Mouse (Mus musculus): Measurements from ENCODE around the gene Dhx9. TPM values are rescaled to one million over a fixed set of nuclear protein-coding genes. Genes with fewer than 3 reads are reported as not detected.
"Not testable (repeated sequence)": the region's sequence is repeated elsewhere in the genome, so short reads cannot be mapped to it uniquely, and the experiment has no call there.

The Dhx9 gene
- polyA plus RNA-seq, 1 experiment from 2014 or later: 27.0 TPM

DNA sequence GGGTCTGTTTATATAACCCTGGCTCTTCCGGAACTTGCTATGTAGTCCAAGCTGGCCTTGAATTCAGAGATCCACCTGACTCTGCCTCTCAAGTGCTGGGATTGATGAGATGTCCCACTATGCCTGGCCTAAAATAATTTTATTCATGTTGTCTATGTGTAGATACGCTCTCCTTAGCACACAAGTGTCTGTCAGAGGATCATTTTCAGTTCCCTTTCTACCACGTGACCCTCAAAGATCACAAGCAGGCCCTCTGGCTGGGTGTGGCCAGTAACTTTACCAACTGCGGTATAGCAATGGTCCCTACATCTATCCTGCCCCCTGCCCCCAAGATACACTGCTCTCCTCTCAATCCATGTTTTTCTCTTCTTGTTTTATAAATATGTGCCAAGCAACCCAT, 72.5 kb downstream of the Dhx9 start:
- H3K4me3 ChIP-seq (replicated peaks): no peak overlapping the region
- no peak for ATAC-seq (ENCODE audit: low FRiP score)
- 91% methylated on average over 4 of the region's 4 CpGs for WGBS
- H3K27me3 ChIP-seq (replicated peaks): no peaks in the 10 kb centered on the region
- no peaks in the 10 kb centered on the region for H3K9me3 ChIP-seq (replicated peaks)
- H3K4me1 ChIP-seq: no peaks in the 10 kb centered on the region
- H3K36me3 ChIP-seq: no peaks in the 10 kb centered on the region
- H3K4me2 ChIP-seq: no peak overlapping the region
- H3K27ac ChIP-seq (replicated peaks): no peak overlapping the region
- no peak overlapping the region for H3K9ac ChIP-seq (replicated peaks)

DNA sequence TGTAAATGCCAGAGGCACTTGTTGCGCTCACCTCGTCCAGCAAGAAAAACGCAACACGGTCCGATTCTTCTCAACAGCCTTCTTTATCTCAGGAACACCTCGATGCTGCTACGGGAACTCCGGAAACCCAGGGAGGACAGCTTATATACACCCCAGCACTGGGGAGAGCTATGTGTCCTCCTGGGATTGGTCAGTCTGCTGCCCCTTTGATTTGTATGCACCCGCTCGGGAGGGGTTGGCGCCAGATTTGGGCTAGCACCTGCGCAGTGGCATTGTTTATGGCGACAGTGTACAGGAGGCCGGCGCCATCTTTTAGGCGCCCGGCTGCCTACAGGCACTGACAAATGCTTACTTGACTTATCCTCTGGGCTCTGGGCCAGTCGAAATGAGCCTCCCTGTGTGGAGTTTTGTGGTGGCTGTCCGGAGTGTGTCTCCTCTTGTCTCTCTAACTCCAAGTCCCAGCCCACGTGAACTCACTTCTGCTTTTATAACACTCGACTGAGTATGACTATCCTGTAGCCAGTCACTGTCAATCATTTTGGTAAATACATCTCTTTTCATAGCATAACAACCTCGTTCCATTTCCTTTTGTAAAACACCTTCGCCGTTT, 73.2 kb downstream of the Dhx9 start:
- not testable (repeated sequence) for H3K27ac ChIP-seq (replicated peaks); H3K4me2 ChIP-seq; H3K36me3 ChIP-seq; H3K9ac ChIP-seq (replicated peaks); H3K4me3 ChIP-seq (replicated peaks); ATAC-seq (ENCODE audit: low FRiP score); H3K4me1 ChIP-seq; H3K9me3 ChIP-seq (replicated peaks); H3K27me3 ChIP-seq (replicated peaks)
- WGBS: 86% methylated on average over 24 of the region's 24 CpGs

DNA sequence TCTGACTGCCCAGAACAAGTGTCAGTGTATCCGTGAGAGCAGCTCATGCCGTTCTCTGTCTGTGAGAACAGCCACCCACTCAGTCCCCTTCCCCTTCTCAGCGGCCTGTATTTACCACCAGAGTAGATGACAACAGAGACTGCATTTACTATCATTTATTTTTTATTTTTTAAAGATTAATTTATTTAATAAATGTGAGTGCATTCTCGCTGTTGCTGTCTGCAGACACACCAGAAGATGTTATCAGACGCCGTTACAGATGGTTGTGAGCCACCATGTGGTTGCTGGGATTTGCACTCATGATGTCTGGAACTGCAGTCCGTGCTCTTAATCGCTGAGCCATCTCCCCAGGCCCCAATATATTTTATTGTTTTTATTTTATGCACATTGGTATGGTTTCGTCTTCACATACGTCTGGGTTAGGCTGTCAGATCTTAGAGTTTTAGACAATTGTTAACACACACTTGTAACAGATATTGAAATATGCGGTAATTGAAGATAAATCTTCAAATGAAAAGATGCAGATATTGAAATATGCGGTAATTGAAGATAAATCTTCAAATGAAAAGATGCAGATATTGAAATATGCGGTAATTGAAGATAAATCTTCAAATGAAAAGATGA, 74.0 kb downstream of the Dhx9 start:
- WGBS: 60% methylated on average over 13 of the region's 13 CpGs

DNA sequence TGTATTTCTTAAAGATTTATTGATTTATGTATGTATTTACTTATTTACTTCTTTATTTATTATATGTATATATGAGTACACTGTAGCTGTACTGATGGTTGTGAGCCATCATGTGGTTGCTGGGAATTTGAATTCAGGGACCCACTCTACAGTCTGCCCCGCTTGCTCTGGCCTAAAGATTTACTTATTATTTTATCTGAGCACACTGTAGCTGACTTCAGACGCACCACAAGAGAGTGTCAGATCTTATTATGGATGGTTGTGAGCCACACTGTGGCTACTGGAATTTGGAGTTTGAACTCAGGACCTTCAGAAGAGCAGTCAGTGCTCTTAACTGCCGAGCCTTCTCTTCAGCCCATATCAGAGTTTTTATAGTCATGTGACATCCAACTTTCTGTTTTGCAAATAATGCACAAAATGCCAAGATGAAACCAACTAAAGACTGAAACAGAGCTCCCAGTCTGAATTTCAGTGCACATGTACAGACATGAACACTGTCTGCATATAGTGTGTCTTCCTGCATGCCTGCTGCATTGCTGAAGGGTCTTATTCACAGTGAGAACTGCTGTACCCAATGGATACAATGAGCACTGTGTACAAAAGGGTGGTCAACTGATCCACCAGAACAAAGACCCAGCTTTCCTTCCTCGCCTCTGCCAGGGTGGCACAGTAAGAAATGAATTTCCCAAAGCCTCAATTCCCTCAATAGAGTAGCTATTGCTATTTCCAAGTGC, 74.6 kb downstream of the Dhx9 start:
- H3K9me3 ChIP-seq (replicated peaks); H3K27ac ChIP-seq (replicated peaks); H3K4me3 ChIP-seq (replicated peaks); H3K27me3 ChIP-seq (replicated peaks); H3K4me2 ChIP-seq; H3K36me3 ChIP-seq; H3K9ac ChIP-seq (replicated peaks); ATAC-seq (ENCODE audit: low FRiP score); H3K4me1 ChIP-seq: not testable (repeated sequence)
- WGBS: 74% methylated on average over 3 of the region's 4 CpGs

More for the DNA sequence above, 74.0 kb downstream of the Dhx9 start:
- ATAC-seq (ENCODE audit: low FRiP score); H3K9me3 ChIP-seq (replicated peaks); H3K9ac ChIP-seq (replicated peaks); H3K27me3 ChIP-seq (replicated peaks); H3K4me2 ChIP-seq; H3K27ac ChIP-seq (replicated peaks); H3K36me3 ChIP-seq; H3K4me3 ChIP-seq (replicated peaks); H3K4me1 ChIP-seq: not testable (repeated sequence)

DNA sequence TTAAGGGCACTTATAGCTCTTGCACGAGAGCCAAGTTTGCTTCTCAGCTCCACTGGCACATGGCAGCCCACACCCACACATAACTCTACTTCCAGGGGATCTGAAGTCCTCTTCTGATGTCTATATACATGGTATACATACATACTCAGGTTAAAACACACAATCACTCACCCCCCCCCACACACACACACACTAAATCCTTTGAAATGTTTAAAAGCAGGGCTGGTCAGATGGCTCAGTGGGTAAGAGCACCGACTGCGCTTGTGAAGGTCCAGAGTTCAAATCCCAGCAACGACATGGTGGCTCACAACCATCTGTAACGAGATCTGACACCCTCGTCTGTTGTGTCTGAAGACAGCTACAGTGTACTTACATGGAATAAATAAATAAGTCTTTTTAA, 75.7 kb downstream of the Dhx9 start:
- WGBS: 91% methylated on average over 6 of the region's 6 CpGs
- Histone ChIP-seq H3K27ac (replicated peaks) (no peak overlapping the region), H3K4me1 (no peaks in the 10 kb centered on the region)

DNA sequence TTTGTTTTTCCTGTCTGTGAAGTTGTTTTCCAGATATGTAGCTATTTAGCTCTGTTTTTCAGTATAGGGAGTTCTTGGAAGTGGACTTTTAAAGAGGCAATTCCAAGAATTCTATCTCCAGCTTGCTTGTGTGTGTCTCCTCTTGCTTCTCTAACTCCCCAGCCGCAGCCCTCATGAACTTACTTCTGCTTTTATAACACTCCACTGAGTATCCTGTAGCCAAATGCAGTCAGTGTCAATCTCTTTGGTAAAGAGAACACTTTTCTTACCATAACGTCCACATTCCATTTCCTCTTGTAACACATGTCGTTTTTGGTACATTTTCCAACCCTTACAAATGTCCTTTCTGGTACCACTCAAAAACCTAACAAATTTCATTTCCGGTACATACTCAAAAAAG, 76.5 kb downstream of the Dhx9 start:
- ATAC-seq (ENCODE audit: low FRiP score); H3K4me3 ChIP-seq (replicated peaks); H3K9ac ChIP-seq (replicated peaks); H3K27ac ChIP-seq (replicated peaks); H3K4me2 ChIP-seq; H3K4me1 ChIP-seq; H3K27me3 ChIP-seq (replicated peaks); H3K36me3 ChIP-seq; H3K9me3 ChIP-seq (replicated peaks): not testable (repeated sequence)
- WGBS: 90% methylated on average over 1 of the region's 4 CpGs

More for the DNA sequence above, 75.7 kb downstream of the Dhx9 start:
- Histone ChIP-seq H3K27me3 (replicated peaks) (no peaks in the 10 kb centered on the region), H3K9me3 (replicated peaks) (no peaks in the 10 kb centered on the region), H3K4me2 (no peak overlapping the region), H3K36me3 (no peaks in the 10 kb centered on the region), H3K4me3 (replicated peaks) (no peak overlapping the region), H3K9ac (replicated peaks) (no peak overlapping the region)
- ATAC-seq (ENCODE audit: low FRiP score): no peak

DNA sequence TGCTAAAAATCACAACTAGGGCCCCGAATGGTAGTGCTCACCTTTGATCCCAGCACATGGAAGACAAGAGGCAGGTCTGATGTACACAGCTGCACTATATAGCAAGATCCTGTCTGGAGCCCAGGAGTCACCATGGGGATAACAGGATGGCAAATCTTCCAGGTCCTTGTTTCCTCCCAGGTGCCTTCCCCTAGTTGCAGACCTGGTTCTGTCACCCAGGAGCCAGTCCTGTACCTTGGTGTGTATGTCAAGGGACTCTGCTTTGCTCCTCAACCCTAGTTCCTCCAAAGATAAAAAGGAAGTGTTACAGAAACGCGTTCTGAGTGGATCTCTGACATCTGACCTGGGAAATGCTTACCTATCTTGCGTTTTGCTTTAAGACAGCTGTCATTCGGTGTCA, 79.2 kb downstream of the Dhx9 start:
- not testable (repeated sequence) for H3K4me3 ChIP-seq (replicated peaks); H3K27me3 ChIP-seq (replicated peaks); ATAC-seq (ENCODE audit: low FRiP score); H3K9me3 ChIP-seq (replicated peaks); H3K27ac ChIP-seq (replicated peaks); H3K4me2 ChIP-seq; H3K4me1 ChIP-seq; H3K36me3 ChIP-seq; H3K9ac ChIP-seq (replicated peaks)
- 94% methylated on average over 5 of the region's 5 CpGs for WGBS

DNA sequence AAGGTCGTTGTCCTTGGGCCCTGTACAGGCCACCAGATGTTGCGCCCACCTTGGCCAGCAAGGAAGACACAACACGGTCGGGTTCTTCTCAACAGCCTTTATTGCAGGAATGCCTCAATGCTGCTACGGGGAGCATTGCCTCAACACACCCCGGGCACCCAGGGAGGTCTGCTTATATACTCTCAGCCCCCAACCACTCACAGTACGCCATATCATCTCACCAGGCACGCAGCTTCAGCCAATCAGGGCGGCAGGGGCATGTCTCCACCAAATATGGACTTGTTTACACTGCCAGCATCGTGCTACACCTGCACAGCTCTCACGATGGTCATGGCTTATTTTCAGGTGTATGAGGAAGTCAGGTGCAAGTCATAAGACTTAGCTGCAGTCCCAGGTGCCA, 79.8 kb downstream of the Dhx9 start:
- not testable (repeated sequence) for H3K36me3 ChIP-seq; ATAC-seq (ENCODE audit: low FRiP score); H3K27ac ChIP-seq (replicated peaks); H3K9me3 ChIP-seq (replicated peaks); H3K27me3 ChIP-seq (replicated peaks); H3K4me1 ChIP-seq; H3K4me3 ChIP-seq (replicated peaks); H3K9ac ChIP-seq (replicated peaks); H3K4me2 ChIP-seq
- 88% methylated on average over 11 of the region's 11 CpGs for WGBS

Other genes starting within 250 kb of the Dhx9 start
- 17.1 and 22.8 TPM in 2 replicates for gene Lamc1, start 154.9 kb downstream of the Dhx9 start, polyA plus RNA-seq (2015; fragmentation: Nextera tagmentation; extraction: Ambion mirVana)
- 0.43 and 0.75 TPM in 2 replicates for gene Shcbp1l, start 62.5 kb downstream of the Dhx9 start, polyA plus RNA-seq (2015; fragmentation: Nextera tagmentation; extraction: Ambion mirVana)
- gene Npl, start 62.4 kb upstream of the Dhx9 start, polyA plus RNA-seq (2015; fragmentation: Nextera tagmentation; extraction: Ambion mirVana): 14.4 and 16.9 TPM in 2 replicates
- 11.2 and 13.4 TPM in 2 replicates for gene Rgs8, start 165.4 kb upstream of the Dhx9 start, polyA plus RNA-seq (2015; fragmentation: Nextera tagmentation; extraction: Ambion mirVana)